Mouse (Mus musculus): ENCODE results near the gene Slc27a3. TPM values are rescaled to one million over a fixed set of nuclear protein-coding genes. Genes with fewer than 3 reads are reported as not detected.

Slc27a3 gene
- total and polyA plus RNA-seq, 3 experiments: 1.9 to 2.8 TPM; not detected in 1

- H3K27ac ChIP-seq (ENCODE audit: control insufficient read depth, low read depth, low read length): no peak overlapping the region
- TF ChIP-seq RCOR1 (IDR thresholded peaks at IDR 0.05; ENCODE audit: low read depth, low read length): no peak
- TF ChIP-seq ZNF384 (IDR thresholded peaks at IDR 0.05; ENCODE audit: low read depth, low read length): no peak
- no peak for TF ChIP-seq RAD21 (IDR thresholded peaks at IDR 0.05; ENCODE audit: low read depth, low read length)
- no peak for TF ChIP-seq ETS1 (IDR thresholded peaks at IDR 0.05; ENCODE audit: low read depth, low read length)
- no peak for TF ChIP-seq TAL1 (IDR thresholded peaks at IDR 0.05; ENCODE audit: low read length)
- TF ChIP-seq MYB (IDR thresholded peaks at IDR 0.05; ENCODE audit: low read depth, low read length): no peak
- no peak for TF ChIP-seq SMC3 (IDR thresholded peaks at IDR 0.05; ENCODE audit: low read depth, low read length)
- TF ChIP-seq CHD2 (IDR thresholded peaks at IDR 0.05; ENCODE audit: low read length): no peak
- TF ChIP-seq POLR2A (IDR thresholded peaks at IDR 0.05; ENCODE audit: control insufficient read depth in 1 of 2, insufficient read depth in 1 of 2, low read depth in 1 of 2, low read length in 2 of 2, poor library complexity in 1 of 2): no peak
- TF ChIP-seq ZKSCAN1 (IDR thresholded peaks at IDR 0.05; ENCODE audit: low read depth, low read length): no peak
- TF ChIP-seq EP300 (IDR thresholded peaks at IDR 0.05; ENCODE audit: low read depth in 1 of 2, low read length in 2 of 2): no peak
- no peak for TF ChIP-seq GABPA (IDR thresholded peaks at IDR 0.05; ENCODE audit: low read depth, low read length)
- no peak for TF ChIP-seq JUND (IDR thresholded peaks at IDR 0.05; ENCODE audit: low read depth, low read length)
- no peak for TF ChIP-seq POLR2AphosphoS5 (IDR thresholded peaks at IDR 0.05; ENCODE audit: borderline replicate concordance, low read depth, low read length)
- no peak for TF ChIP-seq E2F4 (IDR thresholded peaks at IDR 0.05; ENCODE audit: borderline replicate concordance, low read depth, low read length)
- no peaks in the 10 kb centered on the region for H3K4me1 ChIP-seq (ENCODE audit: control insufficient read depth in 1 of 2, insufficient read depth in 2 of 2, low read length in 2 of 2)
- no peak overlapping the region for H3K4me3 ChIP-seq (ENCODE audit: control insufficient read depth in 1 of 2, insufficient read depth in 1 of 2, low read depth in 2 of 2, low read length in 2 of 2)
- no peaks in the 10 kb centered on the region for H3K9me3 ChIP-seq (replicated peaks; ENCODE audit: insufficient read depth, low read length)
- H3K27me3 ChIP-seq (ENCODE audit: control insufficient read depth in 1 of 2, insufficient read depth in 2 of 2, low read length in 2 of 2): no peaks in the 10 kb centered on the region
- no peaks in the 10 kb centered on the region for H3K79me2 ChIP-seq (ENCODE audit: control insufficient read depth, insufficient read depth, low read length, poor library complexity)
- DNase-seq (ENCODE audit: low read depth, low spot score): no peak
- H3K9ac ChIP-seq (ENCODE audit: control insufficient read depth, low read depth, low read length, poor library complexity, severe bottlenecking): no peak overlapping the region
- H3K36me3 ChIP-seq (ENCODE audit: control insufficient read depth in 1 of 2, insufficient read depth in 2 of 2, low read length in 2 of 2): peaks cover 0 to under 1% of the 10 kb centered on the region in 2 experiments; a peak in 2 of 4 replicates
Measured at GRCm38 (mm10) chr3:90391941-90392340, 2.2 kb upstream of the Slc27a3 start.

- H3K9ac ChIP-seq (ENCODE audit: control insufficient read depth, low read depth, low read length, poor library complexity, severe bottlenecking): no peak overlapping the region
- TF ChIP-seq NRF1 (IDR thresholded peaks at IDR 0.05; ENCODE audit: insufficient read depth, low read depth, low read length, poor library complexity, severe bottlenecking) (no peak), MXI1 (IDR thresholded peaks at IDR 0.05; ENCODE audit: low read depth, low read length) (no peak), MYC (IDR thresholded peaks at IDR 0.05; ENCODE audit: low read depth, low read length) (no peak), CTCF (IDR thresholded peaks at IDR 0.05 in 2 of 3, conservative IDR thresholded peaks at IDR 0.05 in 1 of 3; ENCODE audit: control insufficient read depth in 1 of 3, insufficient read depth in 1 of 3, low read depth in 2 of 3, low read length in 3 of 3, poor library complexity in 1 of 3, severe bottlenecking in 1 of 3) (no peak), E2F4 (IDR thresholded peaks at IDR 0.05; ENCODE audit: borderline replicate concordance, low read depth, low read length) (no peak), CHD1 (IDR thresholded peaks at IDR 0.05; ENCODE audit: low read depth, low read length) (no peak), USF1 (IDR thresholded peaks at IDR 0.05; ENCODE audit: low read depth, low read length) (no peak), MAZ (IDR thresholded peaks at IDR 0.05; ENCODE audit: low read depth, low read length) (no peak), RCOR1 (IDR thresholded peaks at IDR 0.05; ENCODE audit: low read depth, low read length) (no peak), UBTF (IDR thresholded peaks at IDR 0.05; ENCODE audit: borderline replicate concordance, insufficient read depth, low read depth, low read length) (no peak), ETS1 (IDR thresholded peaks at IDR 0.05; ENCODE audit: low read depth, low read length) (no peak)
- no peaks in the 10 kb centered on the region for H3K4me1 ChIP-seq (ENCODE audit: control insufficient read depth in 1 of 2, insufficient read depth in 2 of 2, low read length in 2 of 2)
- H3K9me3 ChIP-seq (replicated peaks; ENCODE audit: insufficient read depth, low read length): no peaks in the 10 kb centered on the region
- no peaks in the 10 kb centered on the region for H3K79me2 ChIP-seq (ENCODE audit: control insufficient read depth, insufficient read depth, low read length, poor library complexity)
- no peak for DNase-seq (ENCODE audit: low read depth, low spot score)
- no peak overlapping the region for H3K27ac ChIP-seq (ENCODE audit: control insufficient read depth, low read depth, low read length)
- no peaks in the 10 kb centered on the region; a peak in 2 of 4 replicates for H3K36me3 ChIP-seq (ENCODE audit: control insufficient read depth in 1 of 2, insufficient read depth in 2 of 2, low read length in 2 of 2)
- no peak overlapping the region for H3K4me3 ChIP-seq (ENCODE audit: control insufficient read depth in 1 of 2, insufficient read depth in 1 of 2, low read depth in 2 of 2, low read length in 2 of 2)
- no peaks in the 10 kb centered on the region for H3K27me3 ChIP-seq (ENCODE audit: control insufficient read depth in 1 of 2, insufficient read depth in 2 of 2, low read length in 2 of 2)
Measured at GRCm38 (mm10) chr3:90391004-90391403, 1.3 kb upstream of the Slc27a3 start.
